Mouse (Mus musculus) activated CD4-positive, CD25-positive, alpha-beta regulatory T cell, adult 4 months (primary cell): Measurements from ENCODE around the gene Cit. TPM values are rescaled to one million over a fixed set of nuclear protein-coding genes. Genes with fewer than 3 reads are reported as not detected.

ENCODE experiments used
- ATAC-seq: one replicate; pipeline ENCODE4 v1.8.0; 2017
- polyA plus RNA-seq, 2 experiments: library from polyadenylated mRNA; unstranded; fragments of 100-300 nt; shearing (Covaris generic); gene quantifications; one replicate each; pipeline ENCODE4 v1.2.1; 2017

Gene Cit
- polyA plus RNA-seq, 2 experiments from 2014 or later = 7.2 to 10.2 TPM

DNA sequence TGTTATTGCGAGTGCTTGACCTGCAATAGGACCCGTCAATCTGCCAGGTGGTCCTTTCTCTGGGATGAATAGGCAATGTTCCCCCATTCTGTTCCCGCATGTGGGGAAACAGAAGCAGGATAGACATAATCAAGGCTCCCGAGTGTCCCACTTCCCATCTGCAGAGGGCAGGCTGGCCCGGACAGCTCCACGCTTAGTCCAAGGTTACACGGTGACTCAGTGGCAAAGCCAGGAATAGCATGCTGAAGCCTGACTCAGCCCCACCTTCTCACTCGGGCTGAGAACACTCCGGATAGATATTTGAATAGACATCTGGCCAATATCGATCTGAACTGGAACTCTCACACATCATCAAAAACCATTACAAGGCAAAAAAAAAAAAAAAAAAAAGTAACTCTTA, 130.6 kb downstream of the Cit start:
- no peak for ATAC-seq

DNA sequence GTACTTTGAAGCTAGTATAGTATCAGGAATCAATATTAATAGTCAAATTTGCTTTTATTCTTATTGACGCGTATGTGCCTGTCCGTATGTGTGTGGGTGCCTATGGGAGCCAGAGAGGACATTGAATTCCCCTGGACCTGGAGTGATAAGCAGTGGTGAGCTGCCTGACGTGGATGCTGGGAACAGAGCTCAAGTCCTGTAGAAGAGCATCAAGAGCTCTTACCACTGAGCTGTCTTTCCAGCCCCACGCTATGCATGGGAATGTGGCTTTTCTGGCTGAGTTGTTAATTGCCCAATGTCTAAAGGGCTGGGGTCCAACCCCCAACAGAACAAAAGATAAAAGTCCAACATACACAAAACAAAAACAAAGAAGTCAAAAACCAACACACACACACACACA, 131.4 kb downstream of the Cit start:
- no peak for ATAC-seq

DNA sequence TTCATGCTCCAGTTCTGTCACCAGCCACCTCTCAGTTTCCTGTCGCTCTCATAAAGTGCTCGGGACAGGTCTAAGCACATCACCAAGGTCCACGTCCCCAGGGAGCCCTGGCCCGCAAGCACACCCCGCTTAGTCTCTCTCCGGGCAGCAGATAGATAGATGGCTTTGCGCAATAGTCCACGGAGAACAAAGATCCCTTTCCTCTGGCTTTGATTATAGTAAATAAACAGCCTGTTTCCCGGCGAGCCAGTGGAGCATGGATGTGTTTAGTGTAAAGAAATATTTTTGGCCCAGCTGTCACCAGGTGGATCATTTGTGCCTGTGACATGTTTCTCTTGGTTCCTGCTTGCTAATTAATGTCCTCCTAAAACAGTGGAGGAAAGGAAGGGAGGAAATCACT, 132.2 kb downstream of the Cit start:
- no peak for ATAC-seq

DNA sequence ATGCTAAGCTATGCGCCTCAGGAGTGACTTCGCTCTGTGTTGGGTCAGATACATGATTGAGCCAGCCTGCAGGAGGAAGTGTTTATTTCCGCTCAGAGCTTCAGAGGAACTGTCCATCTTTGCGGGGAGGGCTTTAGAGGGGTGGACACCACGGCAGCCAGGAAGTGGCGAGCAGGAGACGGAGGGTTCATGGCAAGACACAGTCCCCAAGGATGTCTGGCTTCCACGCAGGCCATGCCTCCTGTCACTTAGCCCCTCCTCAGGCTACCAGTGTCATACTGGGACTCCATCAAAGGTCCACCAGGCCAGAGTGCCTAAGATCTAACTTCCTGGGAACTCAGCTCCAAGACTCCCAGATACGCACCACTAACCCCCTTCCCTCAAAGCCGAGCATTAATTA, 132.7 kb downstream of the Cit start:
- no peak for ATAC-seq

DNA sequence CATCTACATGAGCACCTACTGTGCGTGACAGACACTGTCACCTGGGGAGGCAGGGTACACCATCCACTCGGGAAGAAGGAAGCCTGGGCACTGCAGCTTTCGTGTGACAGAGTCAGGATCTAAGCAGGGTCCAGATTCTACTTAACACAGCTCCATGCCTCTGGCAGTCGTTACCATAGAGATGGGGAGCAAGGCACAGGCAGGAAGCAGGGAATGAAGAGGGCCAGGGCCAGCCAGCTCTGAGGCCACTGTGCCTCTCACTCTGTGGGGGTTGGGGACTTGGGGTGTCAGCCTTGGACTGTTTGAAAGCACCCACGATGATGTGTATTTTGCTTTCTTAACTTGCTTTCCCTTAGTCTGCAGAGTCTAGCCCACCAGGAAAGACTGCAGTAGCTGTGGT, 133.2 kb downstream of the Cit start:
- no peak for ATAC-seq

- no peak for ATAC-seq
Measured at GRCm38 (mm10) chr5:115979134-115979696, 134.1 kb downstream of the Cit start.

GRCm38 (mm10) chr5:115980537-115980936, 135.5 kb downstream of the Cit start:
- no peak for ATAC-seq

- no peak for ATAC-seq
Measured at GRCm38 (mm10) chr5:115982671-115983373, 137.7 kb downstream of the Cit start.

GRCm38 (mm10) chr5:115984392-115984791, 139.3 kb downstream of the Cit start:
- ATAC-seq = no peak

DNA sequence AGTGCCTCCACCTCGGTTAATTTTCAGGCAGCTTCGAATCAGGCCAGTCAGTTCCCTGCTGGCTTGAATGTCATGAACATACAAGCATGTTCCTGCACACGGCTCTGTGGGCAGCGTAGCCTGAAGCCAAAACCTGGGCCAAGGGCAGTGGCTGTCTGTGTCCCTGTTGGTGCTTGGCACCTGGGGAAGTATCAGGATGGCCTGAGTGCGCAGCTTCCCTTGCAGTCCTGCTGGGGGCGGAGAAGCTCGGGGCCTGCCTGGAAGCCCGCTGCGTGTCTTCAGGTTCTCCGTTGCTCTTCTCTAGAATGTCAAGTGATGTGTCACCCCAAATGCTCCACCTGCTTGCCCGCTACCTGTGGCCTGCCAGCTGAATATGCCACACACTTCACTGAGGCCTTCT, 140.0 kb downstream of the Cit start:
- no peak for ATAC-seq

- no peak for ATAC-seq
Measured at GRCm38 (mm10) chr5:115987284-115987683, 142.2 kb downstream of the Cit start.

- ATAC-seq = no peak
Measured at GRCm38 (mm10) chr5:115991717-115992116, 146.6 kb downstream of the Cit start.

DNA sequence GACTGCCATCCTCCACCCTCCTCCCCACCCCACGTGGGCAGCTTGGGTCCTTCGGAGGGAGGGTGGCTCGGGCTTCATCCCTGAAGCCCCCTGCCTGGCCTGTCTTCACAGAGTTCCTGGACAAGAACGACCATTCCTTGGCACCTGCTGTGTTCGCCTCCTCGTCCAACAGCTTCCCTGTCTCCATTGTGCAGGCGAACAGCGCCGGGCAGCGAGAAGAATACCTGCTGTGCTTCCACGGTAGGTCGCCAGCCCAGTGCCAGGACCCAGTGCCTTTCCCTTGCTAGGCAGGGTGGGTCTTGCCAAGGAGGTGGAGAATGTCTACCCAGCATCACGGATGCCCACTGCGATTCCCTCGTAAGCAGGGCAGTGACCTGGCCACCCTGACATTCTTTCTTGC, 149.0 kb downstream of the Cit start:
- no peak for ATAC-seq

- no peak for ATAC-seq
Measured at GRCm38 (mm10) chr5:115997376-115997775, 152.3 kb downstream of the Cit start.

DNA sequence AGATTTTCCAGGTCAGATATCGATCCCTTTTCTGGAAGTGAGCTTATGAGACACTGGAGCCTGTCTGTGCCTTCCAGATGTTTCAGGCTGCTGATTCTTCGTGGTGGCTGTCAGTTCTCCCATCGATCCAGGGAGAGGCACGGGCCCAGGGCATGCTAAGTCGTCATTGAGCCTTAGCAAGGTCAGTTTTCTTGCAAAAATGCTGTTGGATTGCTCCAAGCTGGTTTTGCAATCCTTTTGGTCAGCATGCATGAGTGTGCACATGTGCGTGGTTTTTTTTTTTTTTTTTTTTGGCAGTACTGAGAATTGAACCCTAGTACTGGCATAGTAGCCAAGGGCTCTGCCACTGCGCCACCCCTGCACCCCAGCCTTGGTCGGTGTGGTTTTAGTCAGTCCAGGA, 158.1 kb downstream of the Cit start:
- no peak for ATAC-seq

GRCm38 (mm10) chr5:116003825-116004224, 158.7 kb downstream of the Cit start:
- ATAC-seq = no peak

GRCm38 (mm10) chr5:116004271-116004670, 159.2 kb downstream of the Cit start:
- no peak for ATAC-seq

GRCm38 (mm10) chr5:116006324-116007099, 161.4 kb downstream of the Cit start:
- no peak for ATAC-seq

- ATAC-seq = no peak
Measured at GRCm38 (mm10) chr5:116007723-116008122, 162.6 kb downstream of the Cit start.

- no peak for ATAC-seq
Measured at GRCm38 (mm10) chr5:116009091-116009851, 164.2 kb downstream of the Cit start.

DNA sequence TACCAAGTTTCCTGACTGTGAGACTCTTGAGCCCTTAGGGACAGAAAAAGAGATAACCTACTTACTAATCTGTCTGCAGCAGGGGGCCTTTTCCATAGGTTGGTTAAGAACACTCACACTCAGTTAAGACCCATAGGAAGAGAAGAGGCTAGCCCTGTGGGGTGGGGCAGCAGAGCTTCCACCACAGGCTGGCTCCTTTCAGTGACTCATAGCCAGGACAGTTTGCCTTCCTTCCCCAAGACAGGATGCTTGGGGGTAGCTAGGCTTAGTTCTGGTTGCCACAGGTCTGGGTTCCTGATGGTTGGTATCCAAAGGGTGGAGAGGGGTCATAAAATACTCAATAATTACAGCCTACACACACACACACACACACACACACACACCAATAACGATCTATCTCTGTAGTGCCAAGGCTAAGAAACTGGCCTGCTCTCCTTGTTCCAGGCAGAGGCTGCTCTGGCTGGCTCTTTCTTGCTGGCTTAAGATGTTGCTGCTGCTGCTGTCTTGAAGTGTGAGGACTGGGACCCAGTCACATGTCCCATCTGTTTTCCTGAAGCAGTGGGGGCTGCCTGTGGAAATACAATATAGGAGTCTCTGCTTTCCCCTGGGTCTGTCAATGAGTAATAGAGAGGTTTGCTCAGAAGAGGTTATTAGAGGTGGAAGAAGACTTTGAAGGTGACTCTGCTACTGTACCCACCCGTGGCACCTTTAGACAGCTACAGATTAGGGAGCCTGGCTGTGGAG, 165.0 kb downstream of the Cit start:
- no peak for ATAC-seq

- ATAC-seq = no peak
Measured at GRCm38 (mm10) chr5:116011700-116012099, 166.6 kb downstream of the Cit start.
